Mouse (Mus musculus) brain, adult 2 months (tissue): ENCODE data around the gene Efna1.
A peak's percentile ranks its signal among the peaks of the same experiment; 100 is the strongest.

ENCODE experiments used
- DNase-seq: peaks from one replicate; pipeline ENCODE4 v3.0.0; 2011; ENCODE audit warnings: low read depth, low spot score

Gene Efna1

GRCm38 (mm10) chr3:89279153-89279890 is 1.6 kb downstream of the Efna1 start:
- DNase-seq, result peak; percentile 95

GRCm38 (mm10) chr3:89278643-89279042 is 2.3 kb downstream of the Efna1 start:
- no peak for DNase-seq

- no peak for DNase-seq
Measured at GRCm38 (mm10) chr3:89278107-89278506, 2.8 kb downstream of the Efna1 start.

- DNase-seq, result peak; percentile 50
Measured at GRCm38 (mm10) chr3:89277281-89278021, 3.5 kb downstream of the Efna1 start.

GRCm38 (mm10) chr3:89276061-89276460 is 4.9 kb downstream of the Efna1 start:
- DNase-seq, result no peak

- no peak for DNase-seq
Measured at GRCm38 (mm10) chr3:89271760-89272159, 9.2 kb downstream of the Efna1 start.

- DNase-seq, result peak; percentile 91
Measured at GRCm38 (mm10) chr3:89270891-89271290, 10.1 kb downstream of the Efna1 start.

GRCm38 (mm10) chr3:89270051-89270755 is 10.7 kb downstream of the Efna1 start, which contains the start of gene Slc50a1:
Gene Slc50a1 (minus strand): TSS chr3:89270570.
- peak; percentile 93 for DNase-seq

GRCm38 (mm10) chr3:89268916-89269315 is 12.0 kb downstream of the Efna1 start:
- DNase-seq, result no peak

GRCm38 (mm10) chr3:89266439-89266893 is 14.5 kb downstream of the Efna1 start:
- peak; percentile 96 for DNase-seq

GRCm38 (mm10) chr3:89262417-89262816 is 18.5 kb downstream of the Efna1 start:
- DNase-seq, result peak; percentile 46

GRCm38 (mm10) chr3:89260211-89260610 is 20.7 kb downstream of the Efna1 start:
- DNase-seq, result no peak

GRCm38 (mm10) chr3:89259076-89259475 is 21.9 kb downstream of the Efna1 start, which contains the start of gene Dpm3:
Gene Dpm3 (plus strand): TSS chr3:89259358.
- peak; percentile 82 for DNase-seq

GRCm38 (mm10) chr3:89256177-89256576 is 24.8 kb downstream of the Efna1 start:
- DNase-seq, result no peak

GRCm38 (mm10) chr3:89254994-89255393 is 25.9 kb downstream of the Efna1 start:
- DNase-seq, result no peak

- DNase-seq, result no peak
Measured at GRCm38 (mm10) chr3:89251365-89251895, 29.5 kb downstream of the Efna1 start.

GRCm38 (mm10) chr3:89250435-89251040 is 30.4 kb downstream of the Efna1 start:
- peak; percentile 78 for DNase-seq

- no peak for DNase-seq
Measured at GRCm38 (mm10) chr3:89247466-89247865, 33.5 kb downstream of the Efna1 start.

GRCm38 (mm10) chr3:89246261-89247100 is 34.5 kb downstream of the Efna1 start, which contains the start of gene Trim46:
Gene Trim46 (minus strand): TSS chr3:89246309.
- DNase-seq, result peak; percentile 98

GRCm38 (mm10) chr3:89245688-89246171 is 35.2 kb downstream of the Efna1 start, which contains the start of gene Krtcap2:
Gene Krtcap2 (plus strand): TSS chr3:89245966.
- peak; percentile 96 for DNase-seq
